Mouse (Mus musculus) adipocyte (in vitro differentiated cells): ENCODE measurements around the gene Slc35a2.

Source experiments
- DNase-seq: peaks from one replicate; pipeline ENCODE4 v3.0.0-alpha.2; 2016; ENCODE audit warnings: low spot score

Gene Slc35a2

GRCm38 (mm10) chrX:7883841-7884567 lies at the start of gene Slc35a2:
Slc35a2 (plus strand) TSS chrX:7884028.
- DNase-seq = peak; percentile 96

DNA sequence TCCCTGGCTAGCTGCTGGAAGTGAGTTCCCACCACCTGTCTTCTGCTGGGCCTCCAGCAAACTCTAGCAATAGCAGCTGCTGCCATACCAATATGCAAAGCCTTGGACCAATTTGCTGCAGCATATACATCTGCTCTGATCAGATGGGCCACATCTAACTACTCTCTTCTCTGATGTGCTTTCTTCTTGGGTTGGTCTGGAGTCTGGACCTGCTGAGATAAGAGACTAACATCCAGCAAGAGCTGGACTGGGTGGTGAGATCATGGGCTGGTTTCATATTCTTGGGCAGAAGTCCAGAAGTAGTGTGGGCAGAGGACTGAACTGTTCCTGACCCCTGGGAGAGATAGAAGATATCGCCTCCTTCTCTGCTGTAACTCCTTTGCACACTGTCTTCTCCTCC lies 46.7 kb upstream of the Slc35a2 start:
- DNase-seq = no peak

DNA sequence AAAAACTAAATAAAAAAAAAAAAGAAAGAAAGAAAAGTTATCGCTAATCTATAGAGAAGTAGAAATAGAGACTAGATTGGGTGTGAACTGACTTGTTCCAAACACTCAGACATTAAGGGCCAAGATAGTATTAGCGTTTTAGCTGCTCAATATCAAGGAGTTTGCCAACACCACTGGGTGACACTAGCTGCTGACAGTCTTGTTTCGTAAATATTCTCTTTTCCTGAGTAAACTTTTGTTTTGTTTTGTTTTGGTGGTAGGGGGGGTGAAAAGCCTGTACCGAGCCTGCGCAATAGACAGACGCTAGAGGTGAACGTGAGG lies 43.0 kb upstream of the Slc35a2 start:
- DNase-seq = no peak

GRCm38 (mm10) chrX:7841163-7842162 lies 42.4 kb upstream of the Slc35a2 start, which contains the start of gene Otud5:
Otud5 (plus strand) TSS chrX:7841364.
- DNase-seq = peak; percentile 97

GRCm38 (mm10) chrX:7842318-7842717 lies 41.5 kb upstream of the Slc35a2 start:
- no peak for DNase-seq

DNA sequence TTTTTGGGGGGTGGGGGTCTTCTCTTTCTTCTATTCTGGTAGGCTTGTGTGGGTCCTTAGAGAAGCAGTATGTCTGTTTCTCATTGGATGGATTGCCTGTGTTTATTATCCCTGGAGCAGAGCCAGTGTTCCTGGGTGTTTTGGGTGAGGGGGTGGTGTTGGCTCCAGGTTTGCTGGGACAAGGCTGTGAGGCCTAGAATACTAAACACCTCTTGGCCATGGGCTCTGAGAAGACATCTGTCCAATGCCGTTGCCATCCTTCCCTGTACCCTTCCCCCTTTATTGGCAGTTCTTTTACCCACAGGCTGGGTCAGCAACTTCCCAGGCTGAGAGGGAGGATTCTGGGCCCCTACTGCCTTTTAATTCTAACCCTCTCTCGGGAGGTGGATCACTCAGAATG lies 36.0 kb upstream of the Slc35a2 start:
- no peak for DNase-seq

- peak; percentile 49 for DNase-seq
Observed at GRCm38 (mm10) chrX:7854578-7854977, 29.2 kb upstream of the Slc35a2 start.

DNA sequence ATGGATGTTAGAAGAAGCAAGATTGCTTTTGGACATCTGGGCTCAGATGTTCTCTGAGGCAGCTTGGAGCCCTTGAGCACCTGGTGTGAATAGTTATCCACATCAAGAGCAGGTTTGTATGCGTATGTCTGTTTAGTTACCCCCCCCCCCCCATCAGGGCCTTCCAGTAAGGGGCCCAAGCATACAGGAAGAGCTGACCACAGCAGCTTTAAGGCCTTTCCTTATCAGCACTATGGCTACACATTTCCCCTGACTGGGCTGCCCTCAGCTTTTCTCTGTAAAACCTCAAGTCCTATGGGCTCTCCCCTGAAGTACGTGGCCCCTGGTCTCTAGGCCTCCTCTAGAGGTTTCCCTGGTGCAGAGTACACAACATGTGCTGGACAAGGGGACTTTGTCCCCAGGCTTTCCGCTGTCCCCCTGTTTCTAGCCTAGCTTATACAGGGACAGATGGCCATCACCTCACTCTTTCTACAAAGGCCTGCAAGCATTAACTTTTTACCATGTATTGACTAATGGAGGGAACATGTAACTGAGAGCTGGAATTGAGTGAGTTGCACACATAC lies 24.6 kb upstream of the Slc35a2 start:
- DNase-seq = no peak

GRCm38 (mm10) chrX:7863181-7863580 lies 20.6 kb upstream of the Slc35a2 start:
- no peak for DNase-seq

- DNase-seq = no peak
Observed at GRCm38 (mm10) chrX:7864551-7864950, 19.3 kb upstream of the Slc35a2 start.

- no peak for DNase-seq
Observed at GRCm38 (mm10) chrX:7865343-7865742, 18.5 kb upstream of the Slc35a2 start.

GRCm38 (mm10) chrX:7865786-7866185 lies 18.0 kb upstream of the Slc35a2 start:
- no peak for DNase-seq

- DNase-seq = no peak
Observed at GRCm38 (mm10) chrX:7867141-7867540, 16.7 kb upstream of the Slc35a2 start.

DNA sequence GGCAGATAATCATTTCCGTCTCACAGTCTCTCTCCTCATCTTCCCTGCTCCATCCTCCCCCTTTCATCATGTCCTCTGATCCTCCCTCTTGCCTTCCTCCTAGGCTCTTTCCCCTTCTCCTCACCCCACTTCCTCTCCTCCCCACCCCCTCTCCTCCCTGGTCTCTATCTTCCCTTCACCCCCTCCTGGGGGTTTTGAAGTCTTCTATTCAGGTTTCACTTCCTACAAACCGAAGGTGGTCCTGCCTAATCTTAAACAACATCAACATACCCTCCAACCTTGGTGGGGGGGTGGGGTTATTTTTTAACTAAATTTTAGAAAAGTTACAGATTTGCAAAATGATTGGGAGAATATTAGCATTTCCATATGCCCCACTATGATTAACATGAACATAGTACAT lies 15.3 kb upstream of the Slc35a2 start:
- DNase-seq = no peak

DNA sequence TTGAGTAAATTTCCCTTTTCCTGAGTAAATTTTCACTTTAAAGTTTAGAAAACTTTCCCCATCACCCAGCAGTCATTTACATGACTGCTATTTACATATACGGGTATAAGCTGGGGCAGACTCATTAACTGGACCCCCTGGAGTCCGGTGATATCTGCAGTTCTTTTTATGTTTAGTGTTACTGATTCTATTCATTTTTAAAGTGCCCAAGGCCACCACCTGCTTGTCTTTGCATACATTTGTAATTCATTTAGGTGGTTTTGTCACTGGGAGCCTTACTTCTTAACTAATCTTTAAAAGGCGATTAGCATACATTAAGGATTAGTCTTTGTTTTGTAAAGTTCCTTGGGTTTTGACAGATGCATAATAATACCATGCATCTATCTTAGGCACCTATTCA lies 14.0 kb upstream of the Slc35a2 start:
- DNase-seq = no peak

- DNase-seq = no peak
Observed at GRCm38 (mm10) chrX:7878007-7878419, 5.8 kb upstream of the Slc35a2 start, which contains the start of gene Pim2. Pim2 (plus strand) TSS chrX:7878262.

DNA sequence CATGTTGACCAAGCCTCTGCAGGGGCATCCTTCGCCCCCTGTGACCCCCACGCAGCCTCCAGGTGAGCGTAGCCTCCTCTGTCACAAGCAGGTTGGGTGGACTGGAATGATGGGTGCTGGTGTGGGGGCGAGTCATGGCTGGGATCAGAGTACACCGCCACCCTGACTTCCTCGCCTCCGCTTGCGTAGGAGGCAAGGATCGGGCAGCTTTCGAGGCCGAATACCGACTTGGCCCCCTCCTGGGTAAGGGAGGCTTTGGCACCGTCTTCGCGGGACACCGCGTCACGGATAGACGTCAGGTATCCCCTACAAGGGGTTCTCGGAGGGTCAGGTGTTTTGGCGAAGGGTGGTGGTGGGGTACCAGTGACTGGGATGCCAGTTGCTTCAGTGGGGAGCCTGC lies 5.3 kb upstream of the Slc35a2 start:
- no peak for DNase-seq

- no peak for DNase-seq
Observed at GRCm38 (mm10) chrX:7879819-7880218, 4.0 kb upstream of the Slc35a2 start.

- no peak for DNase-seq
Observed at GRCm38 (mm10) chrX:7898211-7898610, 14.4 kb downstream of the Slc35a2 start.

DNA sequence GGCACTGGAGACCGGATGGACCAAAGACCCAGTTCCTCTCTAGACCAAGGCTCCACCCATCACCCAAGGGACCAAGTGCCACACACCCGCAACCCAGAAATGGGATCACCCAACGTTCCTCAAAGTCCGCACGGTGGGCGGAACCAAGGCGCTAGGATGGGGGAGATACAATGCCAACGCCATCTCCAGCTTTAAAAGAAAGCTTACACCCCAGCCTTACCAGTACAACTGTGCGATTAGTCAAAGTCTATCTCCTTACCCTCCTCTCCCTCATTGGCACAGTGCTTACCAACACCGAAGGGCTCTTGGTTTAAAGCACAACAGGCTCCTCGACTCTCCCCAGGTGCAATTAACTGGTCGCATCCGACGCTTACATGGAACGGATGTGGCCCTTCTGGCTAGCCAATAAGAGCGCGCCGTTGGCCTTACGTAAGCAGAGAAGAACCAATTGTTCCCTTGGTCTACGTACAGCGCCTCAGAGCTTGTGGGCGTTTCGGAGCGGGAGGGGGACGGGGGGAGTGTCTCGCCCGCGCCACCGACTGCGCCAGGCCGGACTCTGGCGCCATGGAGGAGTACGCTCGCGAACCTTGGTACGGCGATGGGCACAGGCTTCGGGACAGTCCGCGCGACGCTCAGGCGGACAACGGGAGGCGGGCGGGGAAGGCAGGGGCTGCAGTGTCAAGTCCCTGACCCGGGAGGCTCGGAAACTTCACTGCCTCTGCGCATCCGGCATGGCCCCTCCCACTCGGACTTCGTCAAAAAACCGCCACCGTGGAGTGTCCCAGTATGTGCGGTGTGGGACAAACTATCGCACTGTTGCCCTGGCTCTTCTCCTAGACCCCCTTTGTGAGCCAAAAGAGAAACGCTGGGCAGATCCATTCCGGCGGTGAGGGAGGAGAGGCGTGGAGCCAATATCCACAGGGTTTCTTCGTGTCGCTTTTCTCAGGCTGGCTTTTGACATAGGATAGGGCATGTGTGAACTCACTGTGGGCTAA lies 15.3 kb downstream of the Slc35a2 start, which contains the start of the genes Pqbp1 and Timm17b:
Pqbp1 (minus strand) TSS at position 390 of the 995 bp plus-strand sequence.
Timm17b (plus strand) TSS at position 478 of the 995 bp plus-strand sequence.
- DNase-seq = peak; percentile 96

DNA sequence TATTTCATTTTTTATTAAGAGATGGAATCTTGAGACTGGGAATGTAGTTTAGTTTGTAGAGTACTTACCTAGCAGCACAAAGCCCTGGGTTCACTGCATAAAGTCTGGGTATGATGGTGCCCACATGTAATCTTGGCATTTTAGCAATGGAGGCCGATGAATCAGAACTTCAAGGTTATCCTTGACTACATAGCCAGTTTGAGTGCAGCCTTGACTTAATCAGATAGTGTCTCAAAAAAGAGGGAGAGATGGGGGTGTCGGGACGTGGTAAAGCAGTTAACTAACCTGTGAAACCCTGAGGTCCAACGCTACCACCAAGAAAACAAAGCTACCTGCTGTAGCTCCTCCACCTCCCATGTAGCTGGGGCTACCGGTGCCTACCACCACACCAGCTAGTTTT lies 20.6 kb downstream of the Slc35a2 start:
- no peak for DNase-seq
